Mouse (Mus musculus) embryonic facial prominence, embryonic 11.5 days (tissue): ENCODE results near the gene Plxdc1. TPM values are rescaled to one million over a fixed set of nuclear protein-coding genes. Genes with fewer than 3 reads are reported as not detected.

ENCODE experiments used
- ATAC-seq: fragments of 200-750 bp; cut with Nextera tagmentation; replicated peaks from 2 replicates; pipeline ENCODE4 v1.8.0; 2017; ENCODE audit warnings: low read depth; ENCODE audit not compliant: insufficient number of reproducible peaks, low FRiP score, low TSS enrichment
- DNase-seq: peaks from one replicate; pipeline ENCODE4 v3.0.0-alpha.2; 2015; ENCODE audit warnings: low spot score
- H3K27ac ChIP-seq: fragments of 300-500 bp; sonication (generic); replicated peaks from 2 replicates; pipeline ENCODE4 v1.5.1; 2014; ENCODE audit warnings: mild to moderate bottlenecking, low read depth, low read length, control low read depth
- H3K27me3 ChIP-seq: fragments of 300-500 bp; sonication (generic); 2 replicates; pipeline ENCODE4 v1.6.1; 2014; ENCODE audit warnings: mild to moderate bottlenecking, low read length, moderate library complexity, mixed read lengths; ENCODE audit not compliant: control insufficient read depth, insufficient read depth
- H3K36me3 ChIP-seq: fragments of 300-500 bp; sonication (generic); replicated peaks from 2 replicates; pipeline ENCODE4 v1.6.1; 2014; ENCODE audit warnings: low read depth, mild to moderate bottlenecking, low read length, moderate library complexity, mixed read lengths; ENCODE audit not compliant: control insufficient read depth, insufficient read depth
- H3K4me1 ChIP-seq: fragments of 300-500 bp; sonication (generic); 2 replicates; pipeline ENCODE4 v1.6.1; 2014; ENCODE audit warnings: low read length, mixed read lengths; ENCODE audit not compliant: control insufficient read depth, insufficient read depth
- H3K4me2 ChIP-seq: fragments of 300-500 bp; sonication (generic); 2 replicates; pipeline ENCODE4 v1.6.1; 2014; ENCODE audit warnings: low read depth, mild to moderate bottlenecking, control low read depth, low read length, moderate library complexity
- H3K4me3 ChIP-seq: fragments of 300-500 bp; sonication (generic); 2 replicates; pipeline ENCODE4 v1.5.1; 2014; ENCODE audit warnings: low read depth, low read length, control low read depth
- H3K9ac ChIP-seq: fragments of 300-500 bp; sonication (generic); replicated peaks from 2 replicates; pipeline ENCODE4 v1.6.1; 2014; ENCODE audit warnings: mild to moderate bottlenecking, control low read depth, low read length
- H3K9me3 ChIP-seq: fragments of 300-500 bp; sonication (generic); replicated peaks from 2 replicates; pipeline ENCODE4 v1.6.1; 2016; ENCODE audit warnings: mild to moderate bottlenecking, low read length, inconsistent platforms, mixed read lengths; ENCODE audit not compliant: control insufficient read depth
- WGBS: fragments of 180-500 bp; shearing (Covaris S2); extraction: QIAGEN DNeasy Blood & Tissue Kit; methylation state at CpG from one replicate; pipeline ENCODE4 v1.1.7; 2014; 5-methylcytosine and 5-hydroxymethylcytosine counted together
- polyA plus RNA-seq: library from polyadenylated mRNA; unstranded; fragments of >200 nt; fragmentation: Nextera tagmentation; extraction: Ambion mirVana; gene quantifications from 2 replicates; pipeline ENCODE4 v1.2.1, GENCODE M21; 2014

The Plxdc1 gene
- polyA plus RNA-seq, 1 experiment from 2014 or later = 0.11 TPM

GRCm38 (mm10) chr11:98001351-98001824, 15.1 kb upstream of the Plxdc1 start:
- no peak overlapping the region for H3K4me3 ChIP-seq
- no peak overlapping the region for H3K4me2 ChIP-seq
- H3K9ac ChIP-seq = no peak overlapping the region
- H3K27me3 ChIP-seq = peaks cover 8% of the 10 kb centered on the region; the same call in 1 of the 2 replicates
- 37% methylated on average over 11 of the region's 11 CpGs for WGBS
- no peak overlapping the region for H3K27ac ChIP-seq
- H3K36me3 ChIP-seq = peaks cover 3% of the 10 kb centered on the region; the same call in 1 of the 2 replicates
- H3K9me3 ChIP-seq = no peaks in the 10 kb centered on the region
- no peak for ATAC-seq
- DNase-seq = no peak
- H3K4me1 ChIP-seq = peaks cover 4% of the 10 kb centered on the region; the same call in 1 of the 2 replicates

- H3K27me3 ChIP-seq = peaks cover 8% of the 10 kb centered on the region; the same call in 1 of the 2 replicates
- no peak overlapping the region for H3K4me2 ChIP-seq
- no peaks in the 10 kb centered on the region for H3K9me3 ChIP-seq
- no peak overlapping the region for H3K27ac ChIP-seq
- H3K9ac ChIP-seq = no peak overlapping the region
- ATAC-seq = no peak
- no peak for DNase-seq
- peaks cover 4% of the 10 kb centered on the region; the same call in 1 of the 2 replicates for H3K4me1 ChIP-seq
- H3K4me3 ChIP-seq = no peak overlapping the region
- H3K36me3 ChIP-seq = peaks cover 3% of the 10 kb centered on the region; the same call in 1 of the 2 replicates
- WGBS = 47% methylated on average over 7 of the region's 7 CpGs
Measured at GRCm38 (mm10) chr11:98000378-98001140, 14.3 kb upstream of the Plxdc1 start.

- peaks cover 7% of the 10 kb centered on the region; the same call in 1 of the 2 replicates for H3K4me1 ChIP-seq
- H3K36me3 ChIP-seq = peaks cover 1% of the 10 kb centered on the region; the same call in 1 of the 2 replicates
- H3K4me3 ChIP-seq = no peak overlapping the region
- 66% methylated on average over 5 of the region's 5 CpGs for WGBS
- DNase-seq (no peak), ATAC-seq (no peak)
- H3K4me2 ChIP-seq = no peak overlapping the region
- no peaks in the 10 kb centered on the region for H3K9me3 ChIP-seq
- H3K27me3 ChIP-seq = peaks cover 8% of the 10 kb centered on the region; the same call in 1 of the 2 replicates
- H3K9ac ChIP-seq = no peak overlapping the region
- H3K27ac ChIP-seq = no peak overlapping the region
Measured at GRCm38 (mm10) chr11:97999748-98000147, 13.5 kb upstream of the Plxdc1 start.

GRCm38 (mm10) chr11:97998898-97999608, 12.8 kb upstream of the Plxdc1 start:
- H3K4me3 ChIP-seq = no peak overlapping the region
- H3K4me1 ChIP-seq = peaks cover 9% of the 10 kb centered on the region; the same call in 1 of the 2 replicates
- 68% methylated on average over 7 of the region's 7 CpGs for WGBS
- no peak overlapping the region for H3K27ac ChIP-seq
- DNase-seq (no peak), ATAC-seq (no peak)
- no peaks in the 10 kb centered on the region for H3K9me3 ChIP-seq
- H3K4me2 ChIP-seq = no peak overlapping the region
- H3K27me3 ChIP-seq = peaks cover 8% of the 10 kb centered on the region; the same call in 1 of the 2 replicates
- no peaks in the 10 kb centered on the region for H3K36me3 ChIP-seq
- H3K9ac ChIP-seq = no peak overlapping the region

- H3K27me3 ChIP-seq = peaks cover 8% of the 10 kb centered on the region; the same call in 1 of the 2 replicates
- 80% methylated on average over 11 of the region's 11 CpGs for whole genome bisulfite sequencing
Measured at GRCm38 (mm10) chr11:97998074-97998793, 12.0 kb upstream of the Plxdc1 start.

GRCm38 (mm10) chr11:97997387-97997960, 11.2 kb upstream of the Plxdc1 start:
- 80% methylated on average over 8 of the region's 8 CpGs for WGBS
- Histone ChIP-seq H3K27me3 (peaks cover 5% of the 10 kb centered on the region; the same call in 1 of the 2 replicates), H3K9me3 (no peaks in the 10 kb centered on the region), H3K27ac (no peak overlapping the region), H3K9ac (no peak overlapping the region), H3K36me3 (no peaks in the 10 kb centered on the region), H3K4me3 (no peak overlapping the region), H3K4me1 (peaks cover 5% of the 10 kb centered on the region; the same call in 1 of the 2 replicates), H3K4me2 (no peak overlapping the region)
- DNase-seq (no peak), ATAC-seq (no peak)

More at GRCm38 (mm10) chr11:97998074-97998793, 12.0 kb upstream of the Plxdc1 start:
- H3K4me3 ChIP-seq = no peak overlapping the region
- ATAC-seq = no peak
- no peaks in the 10 kb centered on the region for H3K36me3 ChIP-seq
- H3K9me3 ChIP-seq = no peaks in the 10 kb centered on the region
- DNase-seq = no peak
- no peak overlapping the region for H3K4me2 ChIP-seq
- peaks cover 9% of the 10 kb centered on the region; the same call in 1 of the 2 replicates for H3K4me1 ChIP-seq
- no peak overlapping the region for H3K9ac ChIP-seq
- H3K27ac ChIP-seq = no peak overlapping the region

GRCm38 (mm10) chr11:97996691-97997090, 10.4 kb upstream of the Plxdc1 start:
- Histone ChIP-seq H3K36me3 (no peaks in the 10 kb centered on the region), H3K4me2 (no peak overlapping the region), H3K4me1 (peaks cover 5% of the 10 kb centered on the region; the same call in 1 of the 2 replicates), H3K27me3 (peaks cover 4% of the 10 kb centered on the region; the same call in 1 of the 2 replicates), H3K27ac (no peak overlapping the region), H3K9ac (no peak overlapping the region), H3K4me3 (no peak overlapping the region), H3K9me3 (no peaks in the 10 kb centered on the region)
- 75% methylated on average over 1 of the region's 1 CpGs for WGBS
- no peak for ATAC-seq
- no peak for DNase-seq
